Mouse (Mus musculus): Measurements from ENCODE around the gene Slc22a21. TPM values are rescaled to one million over a fixed set of nuclear protein-coding genes. Genes with fewer than 3 reads are reported as not detected.
"Not testable (repeated sequence)": the region's sequence is repeated elsewhere in the genome, so short reads cannot be mapped to it uniquely, and the experiment has no call there.

The Slc22a21 gene
- polyA plus RNA-seq, 1 experiment from 2014 or later: 2.0 TPM

DNA sequence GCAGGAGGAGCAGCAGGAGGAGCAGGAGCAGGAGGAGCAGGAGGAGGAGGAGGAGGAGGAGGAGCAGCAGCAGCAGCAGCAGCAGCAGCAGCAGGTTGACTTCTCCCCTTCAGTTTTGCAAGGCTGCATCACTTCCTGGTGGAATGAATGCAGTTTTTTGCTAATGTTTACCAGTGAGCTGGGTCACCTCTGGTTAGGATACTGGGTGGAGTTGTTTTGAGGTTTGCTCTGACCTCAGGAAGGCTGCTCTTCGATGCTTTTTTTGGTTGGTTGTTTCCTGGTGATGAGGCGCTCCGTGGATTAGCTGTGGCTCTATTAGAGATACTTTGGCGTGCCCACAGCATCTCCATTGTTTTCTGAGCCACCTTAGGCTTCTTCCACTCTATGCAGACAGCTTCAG, 37.5 kb upstream of the Slc22a21 start:
- WGBS: 76% methylated on average over 4 of the region's 4 CpGs

DNA sequence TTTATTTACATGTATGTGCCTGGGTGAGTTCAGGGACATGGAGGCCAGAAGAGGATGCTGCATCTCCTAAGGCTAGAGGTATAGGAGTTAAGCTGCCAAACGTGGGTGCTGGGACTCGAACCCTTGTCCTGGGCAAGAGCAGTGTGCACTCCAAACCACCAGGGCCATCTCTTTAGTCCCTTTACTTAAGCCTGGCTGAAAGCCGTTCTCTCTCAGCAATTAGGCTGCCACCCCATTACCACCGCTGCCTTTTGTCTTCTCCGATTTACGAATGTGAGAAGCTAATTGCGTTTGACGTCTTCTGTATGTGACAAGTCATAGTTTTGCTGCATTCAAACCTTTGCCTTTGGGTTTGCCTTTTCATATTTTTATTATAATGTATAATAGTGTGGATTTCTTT, 35.9 kb upstream of the Slc22a21 start:
- Histone ChIP-seq H3K27ac (ENCODE audit: low read depth, low read length) (no peak overlapping the region), H3K9me3 (replicated peaks; ENCODE audit: control insufficient read depth, low read length) (no peaks in the 10 kb centered on the region), H3K36me3 (ENCODE audit: control insufficient read depth, insufficient read depth, low read length) (no peaks in the 10 kb centered on the region), H3K4me1 (ENCODE audit: control insufficient read depth, insufficient read depth, low read length) (no peaks in the 10 kb centered on the region), H3K9ac (ENCODE audit: low read length) (no peak overlapping the region), H3K4me2 (ENCODE audit: low read length) (no peak overlapping the region), H3K27me3 (replicated peaks; ENCODE audit: control insufficient read depth, insufficient read depth, low read length) (no peaks in the 10 kb centered on the region), H3K4me3 (ENCODE audit: low read depth, low read length) (no peak overlapping the region)
- ATAC-seq (no peak), DNase-seq (ENCODE audit: low spot score) (no peak)
- 45% methylated on average over 8 of the region's 8 CpGs for WGBS

More for the DNA sequence above, 37.5 kb upstream of the Slc22a21 start:
- Histone ChIP-seq H3K4me1 (ENCODE audit: control insufficient read depth, insufficient read depth, low read length) (no peaks in the 10 kb centered on the region), H3K4me3 (ENCODE audit: low read depth, low read length) (no peak overlapping the region), H3K27ac (ENCODE audit: low read depth, low read length) (no peak overlapping the region), H3K36me3 (ENCODE audit: control insufficient read depth, insufficient read depth, low read length) (no peaks in the 10 kb centered on the region), H3K27me3 (replicated peaks; ENCODE audit: control insufficient read depth, insufficient read depth, low read length) (no peaks in the 10 kb centered on the region), H3K4me2 (ENCODE audit: low read length) (no peak overlapping the region), H3K9ac (ENCODE audit: low read length) (no peak overlapping the region), H3K9me3 (replicated peaks; ENCODE audit: control insufficient read depth, low read length) (no peaks in the 10 kb centered on the region)
- no peak for DNase-seq (ENCODE audit: low spot score)
- no peak for ATAC-seq

DNA sequence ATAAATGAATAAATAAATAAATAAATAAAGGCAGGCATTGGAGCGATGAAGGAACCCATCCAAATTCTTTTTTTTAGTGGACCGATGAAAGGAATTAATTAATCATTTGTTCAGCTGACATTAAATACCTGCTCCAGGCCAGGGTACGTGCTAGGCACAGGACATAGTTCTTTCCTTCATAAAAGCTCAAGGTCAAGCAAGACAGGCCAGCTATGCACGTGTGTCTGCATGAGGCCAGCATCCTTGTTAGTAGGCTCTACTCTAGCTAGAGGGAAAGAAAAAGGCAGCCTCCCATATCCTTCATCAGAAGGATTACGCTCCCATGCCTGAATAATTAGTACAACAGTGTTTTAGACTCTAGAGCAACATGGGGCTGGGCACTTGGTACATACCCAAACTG, 32.8 kb upstream of the Slc22a21 start:
- H3K27ac ChIP-seq (ENCODE audit: low read depth, low read length): no peak overlapping the region
- ATAC-seq (no peak), DNase-seq (ENCODE audit: low spot score) (no peak)
- H3K36me3 ChIP-seq (ENCODE audit: control insufficient read depth, insufficient read depth, low read length): no peaks in the 10 kb centered on the region
- H3K27me3 ChIP-seq (replicated peaks; ENCODE audit: control insufficient read depth, insufficient read depth, low read length): no peaks in the 10 kb centered on the region
- H3K4me1 ChIP-seq (ENCODE audit: control insufficient read depth, insufficient read depth, low read length): no peaks in the 10 kb centered on the region
- WGBS: 85% methylated on average over 5 of the region's 5 CpGs
- H3K4me2 ChIP-seq (ENCODE audit: low read length): no peak overlapping the region
- H3K9me3 ChIP-seq (replicated peaks; ENCODE audit: control insufficient read depth, low read length): no peaks in the 10 kb centered on the region
- no peak overlapping the region for H3K4me3 ChIP-seq (ENCODE audit: low read depth, low read length)
- no peak overlapping the region for H3K9ac ChIP-seq (ENCODE audit: low read length)

DNA sequence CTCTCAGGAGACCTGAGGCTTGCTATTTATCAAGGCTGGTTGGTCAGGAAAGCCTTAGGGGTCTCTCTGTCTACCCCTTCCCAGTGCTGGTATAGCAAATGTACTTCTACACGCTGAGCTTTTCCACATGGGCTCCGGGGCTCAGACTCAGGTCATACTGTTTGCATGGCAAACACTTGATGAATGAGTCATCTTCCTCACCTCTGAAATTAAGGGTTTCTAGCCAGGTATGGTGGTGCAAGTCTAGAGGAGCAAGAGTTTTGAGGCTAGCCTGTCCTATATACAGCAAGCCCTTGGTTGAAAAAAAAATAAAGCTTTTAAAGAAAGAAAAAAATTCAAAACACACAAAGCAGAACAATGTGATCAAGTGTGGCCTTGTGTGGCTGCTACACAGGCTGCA, 31.1 kb upstream of the Slc22a21 start:
- no peak overlapping the region for H3K27ac ChIP-seq (ENCODE audit: low read depth, low read length)
- ATAC-seq: no peak
- no peak overlapping the region for H3K4me2 ChIP-seq (ENCODE audit: low read length)
- H3K4me1 ChIP-seq (ENCODE audit: control insufficient read depth, insufficient read depth, low read length): no peaks in the 10 kb centered on the region
- H3K4me3 ChIP-seq (ENCODE audit: low read depth, low read length): no peak overlapping the region
- DNase-seq (ENCODE audit: low spot score): no peak
- no peak overlapping the region for H3K9ac ChIP-seq (ENCODE audit: low read length)
- H3K36me3 ChIP-seq (ENCODE audit: control insufficient read depth, insufficient read depth, low read length): no peaks in the 10 kb centered on the region
- 97% methylated on average over 2 of the region's 2 CpGs for WGBS
- no peaks in the 10 kb centered on the region for H3K27me3 ChIP-seq (replicated peaks; ENCODE audit: control insufficient read depth, insufficient read depth, low read length)
- H3K9me3 ChIP-seq (replicated peaks; ENCODE audit: control insufficient read depth, low read length): no peaks in the 10 kb centered on the region

DNA sequence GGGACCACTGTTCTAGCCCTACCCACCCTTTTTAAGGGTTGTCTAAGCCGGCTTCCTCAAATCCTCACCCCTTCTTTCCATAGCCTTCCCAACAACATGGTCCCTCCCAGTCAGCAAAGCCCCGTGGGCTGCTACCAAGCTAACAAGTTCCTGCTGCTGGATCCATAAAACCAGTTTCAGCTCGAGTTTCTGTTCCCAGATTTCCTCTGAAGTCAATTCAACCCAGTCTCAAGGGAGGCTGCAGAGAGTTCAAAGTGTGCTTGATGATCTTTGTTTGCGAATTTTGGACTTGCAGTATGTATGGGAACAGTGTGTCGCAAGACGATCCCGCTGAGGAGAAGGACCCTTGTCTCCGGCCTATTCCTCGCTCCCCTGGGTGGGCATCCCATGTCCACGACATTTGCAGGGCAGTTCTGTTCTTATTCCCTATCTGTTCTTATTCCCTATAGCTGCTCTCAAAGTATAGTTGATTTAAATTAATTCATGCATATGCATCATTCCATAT, 28.3 kb upstream of the Slc22a21 start:
- ATAC-seq (no peak), DNase-seq (ENCODE audit: low spot score) (no peak)
- Histone ChIP-seq H3K27ac (ENCODE audit: low read depth, low read length) (no peak overlapping the region), H3K27me3 (replicated peaks; ENCODE audit: control insufficient read depth, insufficient read depth, low read length) (no peaks in the 10 kb centered on the region), H3K36me3 (ENCODE audit: control insufficient read depth, insufficient read depth, low read length) (no peaks in the 10 kb centered on the region), H3K9me3 (replicated peaks; ENCODE audit: control insufficient read depth, low read length) (no peaks in the 10 kb centered on the region), H3K4me2 (ENCODE audit: low read length) (no peak overlapping the region), H3K4me1 (ENCODE audit: control insufficient read depth, insufficient read depth, low read length) (no peaks in the 10 kb centered on the region), H3K4me3 (ENCODE audit: low read depth, low read length) (no peak overlapping the region), H3K9ac (ENCODE audit: low read length) (no peak overlapping the region)
- 85% methylated on average over 10 of the region's 10 CpGs for WGBS

DNA sequence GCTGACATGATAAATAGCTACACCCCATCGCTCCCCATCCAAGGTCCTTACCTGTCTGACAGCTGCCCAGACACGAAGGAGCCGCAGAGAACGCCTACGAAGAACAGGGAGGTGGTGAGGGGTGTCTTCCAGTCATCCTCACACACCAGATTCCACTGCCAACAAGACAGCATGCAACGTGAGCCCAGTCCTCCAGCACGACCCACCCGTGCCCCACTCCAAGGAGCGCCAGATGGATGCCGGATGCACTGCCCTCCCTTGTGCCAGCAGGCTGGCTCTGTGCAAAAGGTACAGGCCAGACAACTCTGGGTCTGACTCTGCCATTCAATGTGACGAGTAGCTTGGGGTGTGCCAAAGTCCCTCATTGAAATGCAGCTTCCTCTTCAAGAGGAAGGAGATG, 27.6 kb upstream of the Slc22a21 start:
- WGBS: 82% methylated on average over 11 of the region's 11 CpGs
- Histone ChIP-seq H3K9ac (ENCODE audit: low read length) (no peak overlapping the region), H3K4me1 (ENCODE audit: control insufficient read depth, insufficient read depth, low read length) (no peaks in the 10 kb centered on the region), H3K4me3 (ENCODE audit: low read depth, low read length) (no peak overlapping the region), H3K36me3 (ENCODE audit: control insufficient read depth, insufficient read depth, low read length) (no peaks in the 10 kb centered on the region), H3K4me2 (ENCODE audit: low read length) (no peak overlapping the region), H3K27me3 (replicated peaks; ENCODE audit: control insufficient read depth, insufficient read depth, low read length) (no peaks in the 10 kb centered on the region), H3K27ac (ENCODE audit: low read depth, low read length) (no peak overlapping the region), H3K9me3 (replicated peaks; ENCODE audit: control insufficient read depth, low read length) (no peaks in the 10 kb centered on the region)
- DNase-seq (ENCODE audit: low spot score): no peak
- no peak for ATAC-seq

DNA sequence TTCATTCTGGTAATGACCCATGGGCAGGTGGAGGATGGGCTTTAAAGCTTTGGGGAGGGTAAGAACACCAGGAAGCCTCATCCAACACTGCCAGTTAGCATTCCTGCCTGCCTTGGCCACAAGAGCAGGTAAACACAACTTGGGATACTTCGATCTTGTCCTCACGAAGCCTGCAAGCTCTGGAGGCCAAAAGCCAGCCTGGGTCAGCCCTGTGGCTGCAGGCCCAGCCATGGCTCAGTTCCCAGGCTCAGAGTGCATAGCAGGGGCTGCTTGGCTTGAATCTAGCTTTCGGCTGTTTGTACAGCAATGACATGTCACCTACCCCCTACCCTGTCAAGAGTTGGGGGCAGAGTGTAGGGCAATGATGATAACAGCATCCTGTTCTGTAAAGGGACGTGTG, 26.8 kb upstream of the Slc22a21 start:
- no peak for DNase-seq (ENCODE audit: low spot score)
- Histone ChIP-seq H3K9ac (ENCODE audit: low read length) (no peak overlapping the region), H3K9me3 (replicated peaks; ENCODE audit: control insufficient read depth, low read length) (no peaks in the 10 kb centered on the region), H3K27me3 (replicated peaks; ENCODE audit: control insufficient read depth, insufficient read depth, low read length) (no peaks in the 10 kb centered on the region), H3K36me3 (ENCODE audit: control insufficient read depth, insufficient read depth, low read length) (no peaks in the 10 kb centered on the region), H3K27ac (ENCODE audit: low read depth, low read length) (no peak overlapping the region), H3K4me1 (ENCODE audit: control insufficient read depth, insufficient read depth, low read length) (no peaks in the 10 kb centered on the region), H3K4me3 (ENCODE audit: low read depth, low read length) (no peak overlapping the region), H3K4me2 (ENCODE audit: low read length) (no peak overlapping the region)
- 83% methylated on average over 4 of the region's 4 CpGs for WGBS
- ATAC-seq: no peak

DNA sequence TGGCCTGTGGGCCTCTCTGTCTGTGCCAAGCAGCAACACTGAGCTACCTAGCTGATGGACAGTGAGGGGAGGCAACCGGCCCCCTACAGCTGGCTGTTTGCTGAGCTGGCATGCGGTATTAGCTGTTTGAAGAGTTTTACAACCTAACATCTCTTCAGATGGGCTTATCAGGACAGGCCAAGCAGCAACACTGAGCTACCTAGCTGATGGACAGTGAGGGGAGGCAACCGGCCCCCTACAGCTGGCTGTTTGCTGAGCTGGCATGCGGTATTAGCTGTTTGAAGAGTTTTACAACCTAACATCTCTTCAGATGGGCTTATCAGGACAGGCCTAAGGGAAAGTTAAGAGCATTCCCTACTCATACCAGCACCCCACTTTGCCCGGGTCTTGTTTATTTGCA, 26.2 kb upstream of the Slc22a21 start:
- not testable (repeated sequence) for H3K9ac ChIP-seq (ENCODE audit: low read length); H3K4me1 ChIP-seq (ENCODE audit: control insufficient read depth, insufficient read depth, low read length); ATAC-seq; H3K27me3 ChIP-seq (replicated peaks; ENCODE audit: control insufficient read depth, insufficient read depth, low read length); H3K9me3 ChIP-seq (replicated peaks; ENCODE audit: control insufficient read depth, low read length); DNase-seq (ENCODE audit: low spot score); H3K4me3 ChIP-seq (ENCODE audit: low read depth, low read length); H3K4me2 ChIP-seq (ENCODE audit: low read length); H3K27ac ChIP-seq (ENCODE audit: low read depth, low read length); H3K36me3 ChIP-seq (ENCODE audit: control insufficient read depth, insufficient read depth, low read length)
- WGBS: 82% methylated on average over 5 of the region's 5 CpGs

DNA sequence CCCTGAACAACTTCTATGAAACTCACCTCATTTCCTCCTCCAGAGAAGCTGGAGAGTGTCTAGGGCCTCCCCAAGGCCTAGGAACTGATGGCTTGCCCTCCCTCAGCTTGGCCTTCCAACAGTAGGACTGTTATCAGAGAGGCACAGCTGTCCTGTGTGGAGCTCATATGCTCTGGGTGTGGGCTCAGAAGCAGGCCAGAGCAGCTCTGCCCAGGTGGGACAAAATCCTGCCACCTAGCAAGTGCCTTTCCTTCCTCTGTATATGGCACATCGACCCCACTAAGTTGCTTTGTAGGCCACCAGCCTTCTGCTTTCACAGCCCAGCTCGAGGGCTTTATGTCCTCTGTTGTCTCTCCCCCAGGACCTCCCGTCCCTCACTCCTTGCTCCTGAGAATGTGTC, 24.6 kb upstream of the Slc22a21 start:
- no peak overlapping the region for H3K9ac ChIP-seq (ENCODE audit: low read length)
- H3K36me3 ChIP-seq (ENCODE audit: control insufficient read depth, insufficient read depth, low read length): no peaks in the 10 kb centered on the region
- H3K27ac ChIP-seq (ENCODE audit: low read depth, low read length): no peak overlapping the region
- DNase-seq (ENCODE audit: low spot score): no peak
- H3K27me3 ChIP-seq (replicated peaks; ENCODE audit: control insufficient read depth, insufficient read depth, low read length): no peaks in the 10 kb centered on the region
- no peak overlapping the region for H3K4me3 ChIP-seq (ENCODE audit: low read depth, low read length)
- WGBS: 80% methylated on average over 3 of the region's 3 CpGs
- H3K9me3 ChIP-seq (replicated peaks; ENCODE audit: control insufficient read depth, low read length): no peaks in the 10 kb centered on the region
- no peaks in the 10 kb centered on the region for H3K4me1 ChIP-seq (ENCODE audit: control insufficient read depth, insufficient read depth, low read length)
- H3K4me2 ChIP-seq (ENCODE audit: low read length): no peak overlapping the region
- no peak for ATAC-seq

Data from forebrain, embryonic 14.5 days (tissue).